8 mouse cellular contexts compared by ENCODE assay signal in the genomic region with DNA sequence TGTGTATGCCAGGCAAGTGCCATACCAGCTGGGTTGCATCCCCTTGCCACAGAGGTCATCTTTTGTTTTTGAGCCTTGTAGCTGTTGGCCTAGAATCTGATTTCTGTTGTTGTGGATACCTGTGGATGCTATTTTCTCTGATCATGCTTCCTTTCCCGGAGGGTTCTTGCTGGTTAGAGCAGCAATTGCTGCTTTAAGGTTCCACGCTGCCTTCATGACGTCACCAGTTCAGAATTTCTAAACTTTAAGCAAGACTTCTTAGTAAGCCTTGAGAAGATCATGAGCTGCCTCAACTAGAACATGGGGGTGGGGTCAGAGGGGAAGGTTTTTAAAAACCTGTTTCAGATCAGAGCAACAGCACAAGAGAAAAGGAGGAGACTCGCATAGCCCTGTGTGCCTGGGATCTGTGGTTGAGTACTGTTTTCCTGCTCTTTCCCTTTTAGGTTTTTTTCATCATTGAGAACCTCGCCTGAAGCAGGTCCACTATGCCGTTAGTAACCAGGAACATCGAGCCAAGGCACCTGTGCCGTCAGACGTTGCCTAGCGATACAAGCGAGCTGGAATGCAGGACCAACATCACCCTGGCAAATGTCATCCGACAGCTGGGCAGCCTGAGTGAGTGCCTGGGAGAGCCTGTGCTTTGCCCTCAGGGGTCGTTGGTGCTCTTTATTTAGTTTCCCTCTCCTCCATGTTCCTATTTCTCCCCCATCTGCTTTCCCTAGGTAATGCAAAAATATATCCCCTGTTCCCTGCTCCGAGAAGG. TPM values are rescaled to one million over a fixed set of nuclear protein-coding genes. Genes with fewer than 3 reads are reported as not detected.
A peak's percentile ranks its signal among the peaks of the same experiment; 100 is the strongest.
DNase-seq lines count a peak whose midpoint lies in the region; ATAC-seq and TF ChIP-seq lines count a peak whose summit lies in the region.

No protein-coding gene starts in this region.

- H3K9me3 ChIP-seq in embryonic facial prominence, embryonic 14.5 days (ENCODE audit: control insufficient read depth, low read length), result no peaks in the 10 kb centered on the region
- no peaks in the 10 kb centered on the region for H3K9me3 ChIP-seq in heart, postnatal 0 days (replicated peaks; ENCODE audit: control insufficient read depth, low read length)
- no peaks in the 10 kb centered on the region for H3K9me3 ChIP-seq in midbrain, embryonic 10.5 days (replicated peaks)

- intact Hi-C loops in left cerebral cortex, adult 2 months (cut with DNase I), result no loop called here
- intact Hi-C loops in left cerebral cortex, postnatal 14 days (cut with DNase I), result no loop called here
- intact Hi-C loops in left cerebral cortex, postnatal 36 days (cut with DNase I), result loop anchor here (5.0 kb wide), 1 partner anchor 44 kb away; the partner anchor contains the start of gene Wasf2

- no peaks in the 10 kb centered on the region for H3K27me3 ChIP-seq in embryonic facial prominence, embryonic 14.5 days (replicated peaks; ENCODE audit: control insufficient read depth, insufficient read depth, low read length)
- no peaks in the 10 kb centered on the region for H3K27me3 ChIP-seq in heart, postnatal 0 days (ENCODE audit: control insufficient read depth, insufficient read depth, low read length)
- no peaks in the 10 kb centered on the region for H3K27me3 ChIP-seq in midbrain, embryonic 10.5 days (ENCODE audit: low read depth, poor library complexity, severe bottlenecking)

- DNase-seq in left cerebral cortex, adult 2 months (ENCODE audit: extremely low spot score in 1 of 2, low spot score in 2 of 2), result no peak
- no peak for DNase-seq in left cerebral cortex, postnatal 14 days (ENCODE audit: low spot score in 2 of 2)
- peak; percentile 44 for DNase-seq in embryonic facial prominence, embryonic 14.5 days (ENCODE audit: low spot score)
- DNase-seq in heart, postnatal 0 days (ENCODE audit: low spot score), result peak; percentile 56
- peak; percentile 24 for DNase-seq in midbrain, embryonic 10.5 days (ENCODE audit: low spot score)
- no peak for DNase-seq in spleen, postnatal 14 days (ENCODE audit: low spot score in 2 of 2)
- no peak for DNase-seq in embryo, embryonic 10.5 days (ENCODE audit: low spot score)
- no peak for DNase-seq in left cerebral cortex, postnatal 36 days (ENCODE audit: low spot score in 2 of 2)

- H3K36me3 ChIP-seq in embryonic facial prominence, embryonic 14.5 days (ENCODE audit: control insufficient read depth, insufficient read depth, low read length), result peaks cover 42% of the 10 kb centered on the region
- peaks cover 29% of the 10 kb centered on the region for H3K36me3 ChIP-seq in heart, postnatal 0 days (replicated peaks; ENCODE audit: control insufficient read depth, insufficient read depth, low read length)
- H3K36me3 ChIP-seq in midbrain, embryonic 10.5 days, result peaks cover 40% of the 10 kb centered on the region

- ATAC-seq in embryonic facial prominence, embryonic 14.5 days (ENCODE audit: low read depth), result no peak; the same call in 1 of the 2 replicates
- ATAC-seq in heart, postnatal 0 days (ENCODE audit: insufficient read depth, low read depth), result peak; percentile 75

- no peak for TF ChIP-seq EP300 in heart, postnatal 0 days (IDR thresholded peaks at IDR 0.05; ENCODE audit: low read depth)

- H3K27ac ChIP-seq in left cerebral cortex, adult 2 months, result peak overlapping the region; percentile 79
- 0 out of 2 replicates have a peak overlapping the region, but pooled peaks have one; percentile 39 for H3K27ac ChIP-seq in embryonic facial prominence, embryonic 14.5 days (replicated peaks; ENCODE audit: low read depth, low read length)
- H3K27ac ChIP-seq in heart, postnatal 0 days (ENCODE audit: low read depth), result peak overlapping the region; percentile 83
- H3K27ac ChIP-seq in midbrain, embryonic 10.5 days (replicated peaks), result 0 out of 2 replicates have a peak overlapping the region, but pooled peaks have one; percentile 30

- no peak overlapping the region for H3K4me2 ChIP-seq in embryonic facial prominence, embryonic 14.5 days (ENCODE audit: low read depth, low read length)
- H3K4me2 ChIP-seq in heart, postnatal 0 days (ENCODE audit: low read depth, low read length), result no peak overlapping the region

- peak overlapping the region; percentile 20 for H3K4me3 ChIP-seq in left cerebral cortex, adult 2 months
- no peak overlapping the region for H3K4me3 ChIP-seq in embryonic facial prominence, embryonic 14.5 days (ENCODE audit: low read depth, low read length)
- H3K4me3 ChIP-seq in heart, postnatal 0 days (ENCODE audit: low read depth, low read length), result no peak overlapping the region
- no peak overlapping the region for H3K4me3 ChIP-seq in midbrain, embryonic 10.5 days

- WGBS in embryonic facial prominence, embryonic 14.5 days, result 43% methylated on average over 14 of the region's 14 CpGs
- WGBS in heart, postnatal 0 days, result 29% methylated on average over 14 of the region's 14 CpGs
- 69% methylated on average over 14 of the region's 14 CpGs for WGBS in midbrain, embryonic 10.5 days

- H3K4me1 ChIP-seq in embryonic facial prominence, embryonic 14.5 days (ENCODE audit: control insufficient read depth, insufficient read depth, low read length), result peaks cover 5% of the 10 kb centered on the region; the same call in 1 of the 2 replicates
- peaks cover 33% of the 10 kb centered on the region for H3K4me1 ChIP-seq in heart, postnatal 0 days (ENCODE audit: control insufficient read depth, insufficient read depth)
- peaks cover 18% of the 10 kb centered on the region for H3K4me1 ChIP-seq in midbrain, embryonic 10.5 days

- TF ChIP-seq CTCF in left cerebral cortex, adult 2 months (IDR thresholded peaks at IDR 0.05), result no peak
- TF ChIP-seq CTCF in heart, postnatal 0 days (IDR thresholded peaks at IDR 0.05; ENCODE audit: low read depth), result no peak

- 0 out of 2 replicates have a peak overlapping the region, but pooled peaks have one; percentile 8 for H3K9ac ChIP-seq in embryonic facial prominence, embryonic 14.5 days (ENCODE audit: low read depth, low read length)
- H3K9ac ChIP-seq in heart, postnatal 0 days (replicated peaks; ENCODE audit: low read depth, low read length), result no peak overlapping the region

RNA-seq across cellular contexts. Expression of gene Cd164l2, which starts 35.8 kb away (rescaled TPM):
- 1 to 10 TPM; 7.3 to 7.7 TPM for total RNA-seq in left cerebral cortex, adult 2 months (2021)
- 1 to 10 TPM; 2.4 to 4.1 TPM for total RNA-seq in left cerebral cortex, postnatal 14 days (2021)
- 2.5 and 3.8 TPM in 2 replicates for polyA plus RNA-seq in embryonic facial prominence, embryonic 14.5 days (2014; fragmentation: Nextera tagmentation; extraction: Ambion mirVana)
- total RNA-seq in heart, postnatal 0 days (2014; rRNA removed; ENCODE audit: low replicate concordance), result not detected in 2 replicates
- 0.23 and 0.33 TPM in 2 replicates for polyA plus RNA-seq in heart, postnatal 0 days (2015; fragmentation: Nextera tagmentation; extraction: Ambion mirVana)
- polyA plus RNA-seq in midbrain, embryonic 10.5 days (2016; fragmentation: Nextera tagmentation; extraction: Ambion mirVana), result 0.99 and 1.7 TPM in 2 replicates
- total RNA-seq in left cerebral cortex, postnatal 36 days (2021), result 1 to 10 TPM; 4.9 to 10.0 TPM

RNA-seq across cellular contexts. Expression of gene Gpr3, which starts 36.2 kb away (rescaled TPM):
- total RNA-seq in left cerebral cortex, adult 2 months (2021), result 10 to 100 TPM; 12.5 to 15.6 TPM
- 1 to 10 TPM; 7.4 to 10.0 TPM for total RNA-seq in left cerebral cortex, postnatal 14 days (2021)
- 0.18 and 0.19 TPM in 2 replicates for polyA plus RNA-seq in embryonic facial prominence, embryonic 14.5 days (2014; fragmentation: Nextera tagmentation; extraction: Ambion mirVana)
- not detected in 2 replicates for total RNA-seq in heart, postnatal 0 days (2014; rRNA removed; ENCODE audit: low replicate concordance)
- polyA plus RNA-seq in heart, postnatal 0 days (2015; fragmentation: Nextera tagmentation; extraction: Ambion mirVana), result 0.15 and 0.21 TPM in 2 replicates
- polyA plus RNA-seq in midbrain, embryonic 10.5 days (2016; fragmentation: Nextera tagmentation; extraction: Ambion mirVana), result 0.17 and 0.35 TPM in 2 replicates
- 1 to 10 TPM; 8.1 to 8.5 TPM for total RNA-seq in left cerebral cortex, postnatal 36 days (2021)

RNA-seq across cellular contexts. Expression of gene Wasf2, which starts 45.9 kb away (rescaled TPM):
- 10 to 100 TPM; 25.7 to 34.3 TPM for total RNA-seq in left cerebral cortex, adult 2 months (2021)
- total RNA-seq in left cerebral cortex, postnatal 14 days (2021), result 10 to 100 TPM; 27.3 to 34.8 TPM
- polyA plus RNA-seq in embryonic facial prominence, embryonic 14.5 days (2014; fragmentation: Nextera tagmentation; extraction: Ambion mirVana), result 83.4 and 92.4 TPM in 2 replicates
- 54.5 and 119 TPM in 2 replicates for total RNA-seq in heart, postnatal 0 days (2014; rRNA removed; ENCODE audit: low replicate concordance)
- polyA plus RNA-seq in heart, postnatal 0 days (2015; fragmentation: Nextera tagmentation; extraction: Ambion mirVana), result 55.4 and 62.4 TPM in 2 replicates
- 48.3 and 50.3 TPM in 2 replicates for polyA plus RNA-seq in midbrain, embryonic 10.5 days (2016; fragmentation: Nextera tagmentation; extraction: Ambion mirVana)
- total RNA-seq in left cerebral cortex, postnatal 36 days (2021), result 10 to 100 TPM; 21.5 to 30.3 TPM

Comparison
In these comparisons a context has a peak if more than half of its experiments do, and no peak if none do; other contexts are left out.
1. DNase-seq: peak in embryonic facial prominence, embryonic 14.5 days (single experiment), heart, postnatal 0 days (single experiment) and midbrain, embryonic 10.5 days (single experiment); none in left cerebral cortex, adult 2 months (0 of 2), left cerebral cortex, postnatal 14 days (0 of 2), spleen, postnatal 14 days (0 of 2), embryo, embryonic 10.5 days (single experiment) and left cerebral cortex, postnatal 36 days (0 of 2).
2. H3K27ac ChIP-seq: peak in every context shown above with its lines; median percentile 83 in heart, postnatal 0 days; 79 in left cerebral cortex, adult 2 months; 39 in embryonic facial prominence, embryonic 14.5 days; 30 in midbrain, embryonic 10.5 days.